Mouse (Mus musculus) heart, embryonic 16.5 days (tissue): Measurements from ENCODE around the gene Fam184a. TPM values are rescaled to one million over a fixed set of nuclear protein-coding genes. Genes with fewer than 3 reads are reported as not detected.

Experiments
- ATAC-seq: fragments of 200-750 bp; cut with Nextera tagmentation; replicated peaks from 2 replicates; pipeline ENCODE4 v1.8.0; 2017; ENCODE audit warnings: moderate number of reproducible peaks; ENCODE audit not compliant: insufficient read depth, low FRiP score; ENCODE audit errors: extremely low read depth
- H3K27ac ChIP-seq: fragments of 300-500 bp; sonication (generic); 2 replicates; pipeline ENCODE4 v1.5.1; 2014; ENCODE audit warnings: mild to moderate bottlenecking, low read length, control low read depth, moderate library complexity
- H3K27me3 ChIP-seq: fragments of 300-500 bp; sonication (generic); 2 replicates; pipeline ENCODE4 v1.6.1; 2014; ENCODE audit warnings: low read length, mixed read lengths; ENCODE audit not compliant: control insufficient read depth, insufficient read depth
- H3K36me3 ChIP-seq: fragments of 300-500 bp; sonication (generic); 2 replicates; pipeline ENCODE4 v1.6.1; 2014; ENCODE audit not compliant: control insufficient read depth, insufficient read depth
- H3K4me1 ChIP-seq: fragments of 300-500 bp; sonication (generic); 2 replicates; pipeline ENCODE4 v1.6.1; 2014; ENCODE audit warnings: low read length, mixed read lengths; ENCODE audit not compliant: control insufficient read depth, insufficient read depth
- H3K4me2 ChIP-seq: fragments of 300-500 bp; sonication (generic); 2 replicates; pipeline ENCODE4 v1.6.1; 2014; ENCODE audit warnings: low read depth, mild to moderate bottlenecking, control low read depth, low read length
- H3K4me3 ChIP-seq: fragments of 300-500 bp; sonication (generic); 2 replicates; pipeline ENCODE4 v1.5.1; 2014; ENCODE audit warnings: mild to moderate bottlenecking, control low read depth, low read length
- H3K9ac ChIP-seq: fragments of 300-500 bp; sonication (generic); 2 replicates; pipeline ENCODE4 v1.6.1; 2014; ENCODE audit warnings: low read length, control low read depth
- H3K9me3 ChIP-seq: fragments of 300-500 bp; sonication (generic); replicated peaks from 2 replicates; pipeline ENCODE4 v1.6.1; 2016; ENCODE audit warnings: low read length; ENCODE audit not compliant: control insufficient read depth
- WGBS: fragments of 180-500 bp; shearing (Covaris S2); extraction: QIAGEN DNeasy Blood & Tissue Kit; methylation state at CpG from one replicate; pipeline ENCODE4 v1.1.7; 2014; 5-methylcytosine and 5-hydroxymethylcytosine counted together
- polyA plus RNA-seq: library from polyadenylated mRNA; unstranded; fragments of >200 nt; fragmentation: Nextera tagmentation; extraction: Ambion mirVana; gene quantifications from 2 replicates; pipeline ENCODE4 v1.2.1, GENCODE M21; 2015

Fam184a gene
- polyA plus RNA-seq, 1 experiment from 2014 or later = 3.0 TPM

GRCm38 (mm10) chr10:53629918-53630250 lies 121.0 kb downstream of the Fam184a start:
- peak overlapping the region; percentile 89 for H3K9ac ChIP-seq
- H3K4me3 ChIP-seq = peak overlapping the region; percentile 94
- under 1% methylated on average over 35 of the region's 35 CpGs for WGBS
- H3K36me3 ChIP-seq = peaks cover under 1% of the 10 kb centered on the region; the same call in 1 of the 2 replicates
- H3K27me3 ChIP-seq = no peaks in the 10 kb centered on the region
- peak overlapping the region; percentile 96 for H3K27ac ChIP-seq
- H3K4me2 ChIP-seq = peak overlapping the region; percentile 78
- no peaks in the 10 kb centered on the region for H3K9me3 ChIP-seq
- H3K4me1 ChIP-seq = peaks cover 5% of the 10 kb centered on the region; the same call in 1 of the 2 replicates
- ATAC-seq = peak; percentile 95

DNA sequence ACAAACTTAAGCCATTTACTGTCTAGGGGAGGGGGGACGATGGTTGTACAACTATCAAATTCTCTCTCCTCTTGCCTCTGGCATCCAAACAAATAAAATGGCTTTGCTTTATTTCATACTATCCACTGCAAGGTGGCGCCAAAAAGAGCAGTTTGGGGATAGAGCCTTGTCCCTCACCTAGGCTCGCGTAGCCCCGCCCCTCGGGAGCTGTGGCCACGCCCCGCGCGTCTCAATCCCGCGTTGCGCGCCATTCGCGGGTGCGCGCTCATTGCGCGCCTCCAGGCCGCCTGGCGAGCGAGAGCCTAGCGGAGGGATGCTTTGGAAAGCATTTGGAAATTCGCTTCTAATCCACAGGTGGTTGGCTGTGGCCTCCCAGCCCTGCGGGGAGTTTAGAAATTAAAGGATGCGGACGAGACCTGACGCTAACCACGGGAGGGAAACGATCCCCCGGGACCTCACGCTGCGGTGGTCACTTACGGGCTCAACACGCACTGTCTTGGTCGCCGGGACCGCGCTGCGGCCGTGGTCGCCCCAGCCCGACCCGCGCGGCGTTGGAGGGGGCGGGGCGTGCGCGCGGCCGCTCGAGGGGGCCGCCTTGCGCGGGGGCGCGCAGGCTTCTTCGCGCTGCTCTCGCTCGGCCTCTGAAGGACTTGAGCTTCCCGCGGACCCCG lies 121.5 kb downstream of the Fam184a start:
- WGBS = under 1% methylated on average over 66 of the region's 67 CpGs
- Histone ChIP-seq H3K27me3 (no peaks in the 10 kb centered on the region), H3K9ac (peak overlapping the region; percentile 89), H3K4me2 (peak overlapping the region; percentile 78), H3K36me3 (peaks cover 2% of the 10 kb centered on the region; the same call in 1 of the 2 replicates), H3K4me3 (peak overlapping the region; percentile 94), H3K4me1 (peaks cover 5% of the 10 kb centered on the region; the same call in 1 of the 2 replicates), H3K27ac (peak overlapping the region; percentile 96), H3K9me3 (no peaks in the 10 kb centered on the region)
- peak; percentile 77 for ATAC-seq

- ATAC-seq = no peak
- no peaks in the 10 kb centered on the region for H3K4me1 ChIP-seq
- H3K9ac ChIP-seq = no peak overlapping the region
- no peak overlapping the region for H3K4me3 ChIP-seq
- H3K36me3 ChIP-seq = peaks cover 28% of the 10 kb centered on the region
- H3K27me3 ChIP-seq = no peaks in the 10 kb centered on the region
- H3K27ac ChIP-seq = no peak overlapping the region
- no peaks in the 10 kb centered on the region for H3K9me3 ChIP-seq
- WGBS = 61% methylated on average over 8 of the region's 8 CpGs
- H3K4me2 ChIP-seq = no peak overlapping the region
These were observed 134.9 kb downstream of the Fam184a start for GRCm38 (mm10) chr10:53615850-53616616.

DNA sequence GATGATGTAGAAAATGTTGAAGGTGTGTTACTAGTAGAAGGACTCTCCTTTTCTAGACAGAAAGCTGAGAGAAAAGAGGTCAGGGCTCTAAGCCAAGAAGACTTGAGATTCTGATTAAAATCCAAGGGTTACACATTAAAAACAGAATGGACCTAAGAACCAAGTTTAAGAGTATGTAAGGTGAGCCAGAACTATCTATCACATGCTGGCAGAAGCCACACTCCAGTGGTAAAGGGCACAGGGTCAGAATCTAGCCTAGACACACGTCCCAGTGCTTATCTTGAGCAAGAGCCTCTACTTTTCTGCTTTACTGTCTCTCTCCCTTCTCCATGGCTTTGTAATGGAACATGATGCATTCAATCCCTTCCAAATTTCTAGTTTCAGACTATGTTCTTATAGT lies 137.0 kb downstream of the Fam184a start:
- peaks cover 31% of the 10 kb centered on the region for H3K36me3 ChIP-seq
- H3K4me3 ChIP-seq = no peak overlapping the region
- H3K27ac ChIP-seq = no peak overlapping the region
- no peak overlapping the region for H3K9ac ChIP-seq
- H3K4me1 ChIP-seq = no peaks in the 10 kb centered on the region
- no peak for ATAC-seq
- H3K27me3 ChIP-seq = no peaks in the 10 kb centered on the region
- no peaks in the 10 kb centered on the region for H3K9me3 ChIP-seq
- no peak overlapping the region for H3K4me2 ChIP-seq
- 56% methylated on average over 1 of the region's 1 CpGs for WGBS

GRCm38 (mm10) chr10:53612172-53612571 lies 138.8 kb downstream of the Fam184a start:
- 69% methylated on average over 1 of the region's 1 CpGs for WGBS
- H3K36me3 ChIP-seq = peaks cover 35% of the 10 kb centered on the region
- no peak for ATAC-seq
- no peak overlapping the region for H3K4me2 ChIP-seq
- no peaks in the 10 kb centered on the region for H3K27me3 ChIP-seq
- H3K4me3 ChIP-seq = no peak overlapping the region
- H3K4me1 ChIP-seq = no peaks in the 10 kb centered on the region
- no peaks in the 10 kb centered on the region for H3K9me3 ChIP-seq
- H3K27ac ChIP-seq = no peak overlapping the region
- no peak overlapping the region for H3K9ac ChIP-seq

- Histone ChIP-seq H3K36me3 (peaks cover 30% of the 10 kb centered on the region), H3K9me3 (no peaks in the 10 kb centered on the region), H3K4me1 (no peaks in the 10 kb centered on the region), H3K9ac (no peak overlapping the region), H3K4me2 (no peak overlapping the region), H3K4me3 (no peak overlapping the region), H3K27me3 (no peaks in the 10 kb centered on the region), H3K27ac (no peak overlapping the region)
- WGBS = 79% methylated on average over 2 of the region's 2 CpGs
- ATAC-seq = no peak
These were observed 142.6 kb downstream of the Fam184a start for GRCm38 (mm10) chr10:53608274-53608673.

GRCm38 (mm10) chr10:53605328-53605727 lies 145.6 kb downstream of the Fam184a start:
- H3K4me2 ChIP-seq = no peak overlapping the region
- H3K4me1 ChIP-seq = 0 out of 2 replicates have a peak, but pooled peaks cover 2% of the 10 kb centered on the region
- no peak overlapping the region for H3K4me3 ChIP-seq
- H3K9ac ChIP-seq = no peak overlapping the region
- no peak overlapping the region for H3K27ac ChIP-seq
- no peaks in the 10 kb centered on the region for H3K9me3 ChIP-seq
- ATAC-seq = no peak
- no peaks in the 10 kb centered on the region for H3K27me3 ChIP-seq
- H3K36me3 ChIP-seq = peaks cover 28% of the 10 kb centered on the region
- WGBS = 57% methylated on average over 2 of the region's 2 CpGs

- no peaks in the 10 kb centered on the region for H3K27me3 ChIP-seq
- peaks cover 7% of the 10 kb centered on the region for H3K36me3 ChIP-seq
- WGBS = 61% methylated on average over 5 of the region's 5 CpGs
- no peak for ATAC-seq
- H3K9ac ChIP-seq = no peak overlapping the region
- peak overlapping the region; percentile 41 for H3K4me2 ChIP-seq
- no peak overlapping the region; the same call in 1 of the 2 replicates for H3K4me3 ChIP-seq
- H3K9me3 ChIP-seq = no peaks in the 10 kb centered on the region
- no peak overlapping the region for H3K27ac ChIP-seq
- peaks cover 18% of the 10 kb centered on the region for H3K4me1 ChIP-seq
These were observed 152.1 kb downstream of the Fam184a start for GRCm38 (mm10) chr10:53598821-53599220.
